Mouse (Mus musculus): ENCODE data around the gene Lypla2. TPM values are rescaled to one million over a fixed set of nuclear protein-coding genes. Genes with fewer than 3 reads are reported as not detected.
"Not testable (repeated sequence)": the region's sequence is repeated elsewhere in the genome, so short reads cannot be mapped to it uniquely, and the experiment has no call there.

Gene Lypla2
- total RNA-seq, 2 experiments from 2014 or later = 80.0 to 86.1 TPM

DNA sequence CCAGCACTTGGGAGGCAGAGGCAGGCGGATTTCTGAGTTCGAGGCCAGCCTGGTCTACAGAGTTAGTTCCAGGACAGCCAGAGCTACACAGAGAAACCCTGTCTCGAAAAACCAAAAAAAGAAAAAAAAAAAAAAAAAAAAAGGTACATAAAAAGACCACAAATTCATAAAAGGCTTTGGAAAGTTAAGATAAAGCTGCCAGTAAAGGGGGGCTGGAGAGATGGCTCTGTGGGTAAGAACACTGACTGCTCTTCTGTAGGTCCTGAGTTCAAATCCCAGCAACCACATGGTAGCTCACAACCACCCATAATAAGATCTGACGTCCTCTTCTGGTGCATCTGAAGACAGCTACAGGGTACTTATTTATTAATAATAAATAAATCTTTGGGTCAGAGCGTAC lies 7.8 kb upstream of the Lypla2 start:
- intact Hi-C loops (cut with DNase I); DNase-seq (ENCODE audit: low spot score in 2 of 2): not testable (repeated sequence)

DNA sequence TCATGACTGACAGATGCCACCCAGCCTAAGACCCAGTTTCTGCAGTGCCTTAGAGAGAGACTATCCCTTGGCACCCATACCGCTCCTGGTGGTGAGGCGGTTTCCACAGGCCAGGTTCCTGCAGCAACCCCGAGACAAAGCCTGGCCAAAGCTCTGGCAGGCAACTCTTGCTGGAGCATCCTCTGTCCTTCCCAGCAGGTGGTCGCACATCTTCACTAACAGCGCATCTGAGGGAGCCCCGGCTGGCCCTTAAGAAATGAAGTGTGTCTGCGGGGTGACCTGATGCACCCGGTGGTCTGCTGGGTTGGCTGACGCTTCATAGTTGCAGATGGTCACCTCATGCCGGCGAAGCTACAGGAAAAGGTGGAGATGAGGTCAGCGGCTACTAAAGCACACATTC lies 3.7 kb upstream of the Lypla2 start:
- DNase-seq (ENCODE audit: low spot score in 2 of 2) = peak in 1 of 2 experiments; percentile 1
- intact Hi-C loops (cut with DNase I) = no loop called here

DNA sequence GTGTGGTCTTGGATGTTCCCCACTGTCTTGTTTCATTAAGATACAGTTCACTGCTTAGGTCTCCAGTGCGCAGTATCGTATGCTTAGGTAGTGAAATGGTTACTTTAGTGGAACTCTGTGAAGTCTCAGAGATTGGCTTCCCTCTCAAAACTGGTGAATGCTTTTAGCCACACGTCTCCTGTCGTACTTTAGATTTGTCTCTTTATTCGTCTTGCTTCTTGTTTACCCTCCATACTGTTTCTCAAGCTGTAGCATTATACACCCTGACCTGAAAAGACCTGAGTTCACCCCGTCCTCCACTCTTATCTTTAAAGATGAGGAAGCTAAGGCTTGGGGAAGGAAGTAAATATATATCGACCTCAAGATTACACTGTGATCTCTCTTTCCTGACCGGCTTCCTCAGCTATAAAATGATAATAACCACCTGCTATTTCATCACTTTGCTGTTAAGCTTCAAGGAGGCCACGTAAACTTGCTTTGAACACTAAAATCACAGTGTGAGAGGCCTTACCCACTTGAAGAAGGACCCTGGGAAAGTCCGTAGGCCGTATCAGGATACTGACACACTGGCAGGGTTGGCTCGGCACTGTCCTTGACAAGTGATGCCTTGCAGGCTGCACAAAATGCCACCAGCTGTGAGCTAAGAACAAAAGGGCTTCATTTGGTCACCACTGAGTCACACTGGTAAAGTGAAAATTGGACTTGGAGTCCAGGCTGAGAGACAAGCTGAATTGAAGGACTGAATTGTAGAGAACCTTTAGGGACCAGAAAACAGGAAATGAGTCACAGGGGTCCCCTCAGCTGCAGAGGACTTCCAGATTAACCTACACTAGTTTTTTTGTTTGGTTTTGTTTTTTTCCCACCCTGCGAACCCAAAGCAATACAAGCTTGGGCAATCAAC lies 735 bp upstream of the Lypla2 start:
- no peak for DNase-seq (ENCODE audit: low spot score in 2 of 2)

DNA sequence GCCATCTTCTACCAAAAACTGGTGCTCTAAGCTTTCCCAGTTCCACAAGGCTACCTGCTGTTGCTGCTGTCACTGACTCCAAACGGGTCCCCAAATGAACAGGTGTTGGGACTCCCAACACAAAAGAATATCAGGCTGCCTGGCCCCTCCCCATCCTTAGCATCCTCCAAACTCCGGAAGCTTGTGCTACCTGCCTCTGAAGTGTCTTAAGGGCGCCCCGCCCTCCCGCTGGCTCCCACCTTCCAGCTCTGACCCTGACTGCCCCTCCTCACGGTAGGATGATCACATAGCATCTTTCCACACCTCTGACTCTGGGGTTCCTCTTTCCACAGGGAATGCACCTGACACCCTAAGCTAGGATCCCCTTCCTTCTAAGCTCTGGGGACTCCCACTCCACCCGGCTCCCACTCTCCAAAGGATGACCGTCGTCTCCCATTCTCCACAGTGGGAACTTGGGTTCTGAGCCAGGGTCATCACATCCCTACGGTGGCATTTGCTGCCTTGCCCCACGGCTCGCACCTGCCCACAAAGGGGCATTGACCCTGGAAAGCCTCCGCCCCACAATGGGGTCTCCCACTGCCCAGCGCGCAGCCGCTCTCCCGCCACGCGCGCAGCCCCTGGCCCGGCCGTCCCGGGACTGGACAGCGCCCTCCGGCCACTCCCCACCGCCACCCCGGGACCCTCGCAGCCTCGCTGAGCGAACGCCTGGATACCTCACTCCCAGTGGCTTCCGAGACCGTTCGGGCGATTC lies 446 bp downstream of the Lypla2 start:
- intact Hi-C loops (cut with DNase I) = no loop called here
- no peak for DNase-seq (ENCODE audit: low spot score in 2 of 2)

More for the DNA sequence above, 735 bp upstream of the Lypla2 start:
- intact Hi-C loops (cut with DNase I) = no loop called here

DNA sequence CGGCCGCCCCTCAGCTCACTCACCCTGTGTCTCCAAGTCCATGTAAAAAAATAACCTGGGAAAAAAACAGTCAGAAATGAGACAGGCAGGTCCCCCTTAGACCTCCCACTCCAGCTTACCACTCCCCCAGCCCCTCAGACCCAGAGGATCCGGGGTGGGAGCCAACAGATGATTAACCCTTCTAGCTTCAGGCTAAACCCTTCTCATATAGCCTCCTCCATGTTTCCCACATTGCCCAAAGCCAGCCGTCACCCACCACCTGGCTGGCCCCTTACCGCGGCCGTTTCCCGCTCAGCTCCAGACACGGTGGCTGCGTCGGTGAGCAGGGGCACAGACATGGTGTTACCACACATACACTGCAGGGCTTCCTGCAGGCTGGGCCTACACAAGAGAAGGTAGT lies 1.8 kb downstream of the Lypla2 start:
- DNase-seq (ENCODE audit: low spot score in 2 of 2) = no peak
- intact Hi-C loops (cut with DNase I) = no loop called here

DNA sequence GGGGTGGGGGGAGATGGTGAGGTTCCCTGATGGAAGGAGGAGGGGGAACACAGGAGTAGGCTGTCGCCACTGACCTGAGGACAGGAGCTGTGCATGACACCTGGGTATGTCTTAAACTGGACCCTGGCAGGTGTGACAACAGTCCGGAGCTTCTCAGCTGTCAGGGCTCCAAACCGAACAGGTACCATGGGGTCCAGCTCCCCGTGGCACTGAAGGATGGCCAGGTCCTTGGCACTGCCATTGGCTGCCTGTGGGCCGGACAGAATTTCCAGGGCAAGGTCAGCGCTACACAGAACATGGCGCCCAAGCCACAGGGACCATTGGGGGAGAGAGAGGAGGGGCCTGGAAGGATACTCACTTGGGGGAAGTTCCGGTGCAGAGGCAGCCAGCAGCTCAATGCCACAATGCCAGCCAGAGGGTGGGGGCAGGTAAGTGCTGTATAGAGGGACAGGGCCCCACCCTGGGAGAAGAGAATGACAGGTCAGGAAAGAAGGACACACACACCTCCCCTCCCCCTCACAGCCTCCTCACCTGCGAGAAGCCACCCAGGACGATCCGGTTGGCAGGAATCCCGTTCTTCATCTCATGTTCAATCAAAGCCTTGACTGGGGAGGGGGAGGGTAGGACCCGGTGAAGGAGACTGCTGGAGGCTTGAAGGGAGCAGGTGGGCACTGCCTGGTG lies 3.2 kb downstream of the Lypla2 start:
- intact Hi-C loops (cut with DNase I) = no loop called here
- DNase-seq (ENCODE audit: low spot score in 2 of 2) = no peak

DNA sequence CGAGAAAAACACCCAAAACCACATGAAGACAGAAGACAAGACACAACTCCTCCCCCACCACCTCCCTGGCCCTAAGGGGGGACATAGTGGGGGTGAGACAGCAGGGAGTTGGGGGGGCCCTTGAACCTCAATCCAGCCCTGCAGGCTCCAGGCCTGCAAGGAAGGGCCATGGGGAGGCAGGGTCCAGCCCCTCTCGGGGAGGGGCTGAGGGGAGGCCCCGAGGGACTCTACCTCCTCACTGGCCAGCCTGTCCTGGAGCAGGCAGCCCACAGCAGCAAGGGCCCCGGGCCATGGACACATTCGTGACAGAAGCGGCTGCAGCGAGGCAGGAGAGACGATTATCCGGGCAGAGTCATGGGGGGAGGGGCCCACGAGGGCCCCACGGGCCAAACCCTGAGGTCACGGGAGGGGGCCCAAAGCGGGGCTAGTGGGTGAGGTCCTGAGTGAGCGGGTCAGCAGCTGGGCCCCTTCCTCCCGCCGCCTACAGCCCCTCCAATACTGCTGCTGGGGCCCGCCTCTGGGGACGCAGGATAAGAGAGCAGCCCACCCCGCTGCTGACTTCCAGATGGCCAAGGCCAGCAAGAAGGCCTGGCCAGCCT lies 4.1 kb downstream of the Lypla2 start:
- intact Hi-C loops (cut with DNase I) = no loop called here
- DNase-seq (ENCODE audit: low spot score in 2 of 2) = no peak

DNA sequence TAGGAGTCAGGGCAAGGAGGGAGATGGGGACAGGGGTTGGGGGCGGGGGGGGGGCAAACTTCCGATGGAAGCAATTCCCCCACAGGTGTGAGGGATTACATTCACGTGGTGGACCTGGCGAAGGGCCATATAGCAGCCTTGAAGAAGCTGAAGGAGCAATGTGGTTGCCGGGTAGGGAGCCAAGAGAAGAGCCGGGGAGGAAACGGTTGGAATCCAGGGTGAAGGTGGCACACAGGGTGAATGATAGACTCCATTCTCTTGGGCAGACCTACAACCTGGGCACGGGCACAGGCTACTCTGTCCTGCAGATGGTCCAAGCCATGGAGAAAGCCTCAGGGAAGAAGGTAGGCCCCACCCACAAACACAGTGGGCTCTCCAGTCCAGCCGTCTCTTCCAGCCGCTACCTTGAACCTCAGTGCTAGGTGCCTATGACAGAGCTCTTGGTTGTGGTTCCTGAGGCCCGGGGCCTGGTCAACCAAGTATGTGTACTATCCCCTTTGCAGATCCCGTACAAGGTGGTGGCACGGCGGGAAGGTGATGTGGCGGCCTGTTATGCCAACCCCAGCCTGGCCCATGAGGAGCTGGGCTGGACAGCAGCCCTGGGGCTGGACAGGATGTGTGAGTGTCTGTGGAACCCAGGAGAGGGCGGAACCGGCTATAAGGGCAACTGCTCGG lies 5.2 kb downstream of the Lypla2 start:
- intact Hi-C loops (cut with DNase I) = no loop called here
- no peak for DNase-seq (ENCODE audit: low spot score in 2 of 2)

DNA sequence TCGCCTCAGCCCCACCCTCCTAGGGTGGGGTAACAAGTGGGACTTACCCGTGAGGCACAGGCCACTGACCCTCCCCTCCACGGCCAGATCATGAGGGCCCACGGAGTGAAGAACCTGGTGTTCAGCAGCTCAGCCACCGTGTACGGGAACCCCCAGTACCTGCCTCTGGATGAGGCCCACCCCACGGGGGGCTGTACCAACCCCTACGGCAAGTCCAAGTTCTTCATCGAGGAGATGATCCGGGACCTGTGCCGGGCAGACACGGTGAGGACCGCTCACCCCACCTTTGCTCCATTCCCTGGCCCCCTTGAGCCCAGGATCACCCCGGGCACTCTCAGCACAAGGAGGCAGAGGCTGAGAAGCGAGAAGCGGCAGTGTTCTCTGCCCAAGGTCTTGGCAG lies 6.1 kb downstream of the Lypla2 start:
- intact Hi-C loops (cut with DNase I) = no loop called here
- no peak for DNase-seq (ENCODE audit: low spot score in 2 of 2)

DNA sequence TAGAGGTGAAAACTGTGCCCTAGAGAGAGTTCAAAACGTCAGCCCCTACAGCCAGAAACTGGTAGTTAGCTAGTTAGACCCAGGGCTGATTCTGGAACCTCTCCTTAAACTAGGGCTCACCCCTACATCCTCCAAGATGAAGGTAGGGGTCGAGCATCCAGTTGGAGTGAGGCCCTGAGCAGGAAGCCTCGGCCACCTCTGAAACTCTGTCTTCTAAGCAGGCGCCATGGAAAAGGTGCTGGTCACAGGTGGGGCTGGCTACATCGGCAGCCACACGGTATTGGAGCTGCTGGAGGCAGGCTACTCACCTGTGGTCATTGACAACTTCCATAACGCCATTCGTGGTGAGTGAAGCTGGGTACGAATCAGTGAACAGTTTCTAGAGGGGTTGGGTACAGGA lies 7.3 kb downstream of the Lypla2 start:
- no peak for DNase-seq (ENCODE audit: low spot score in 2 of 2)
- intact Hi-C loops (cut with DNase I) = no loop called here

DNA sequence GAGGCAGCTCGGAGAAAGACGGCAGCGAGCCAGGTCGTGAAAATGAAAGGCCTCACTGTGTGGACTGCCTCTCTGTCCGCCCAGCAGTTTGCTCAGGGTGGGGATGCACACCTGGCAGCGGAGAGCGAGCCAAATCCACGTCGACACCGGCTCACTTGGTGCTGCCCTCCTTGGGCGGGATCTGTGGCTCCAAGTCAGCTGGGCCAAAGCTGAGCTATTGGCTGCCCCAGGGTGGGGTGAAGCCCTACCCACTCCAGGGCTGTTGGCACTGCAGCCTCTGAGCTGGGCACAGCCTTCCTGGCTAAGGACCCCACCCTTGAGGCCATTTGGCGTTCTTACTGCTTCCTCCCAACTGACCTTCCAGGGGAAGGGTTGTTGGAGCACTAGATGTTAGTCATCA lies 8.0 kb downstream of the Lypla2 start:
- DNase-seq (ENCODE audit: low spot score in 2 of 2) = peak in 1 of 2 experiments; percentile 44
- intact Hi-C loops (cut with DNase I) = no loop called here

DNA sequence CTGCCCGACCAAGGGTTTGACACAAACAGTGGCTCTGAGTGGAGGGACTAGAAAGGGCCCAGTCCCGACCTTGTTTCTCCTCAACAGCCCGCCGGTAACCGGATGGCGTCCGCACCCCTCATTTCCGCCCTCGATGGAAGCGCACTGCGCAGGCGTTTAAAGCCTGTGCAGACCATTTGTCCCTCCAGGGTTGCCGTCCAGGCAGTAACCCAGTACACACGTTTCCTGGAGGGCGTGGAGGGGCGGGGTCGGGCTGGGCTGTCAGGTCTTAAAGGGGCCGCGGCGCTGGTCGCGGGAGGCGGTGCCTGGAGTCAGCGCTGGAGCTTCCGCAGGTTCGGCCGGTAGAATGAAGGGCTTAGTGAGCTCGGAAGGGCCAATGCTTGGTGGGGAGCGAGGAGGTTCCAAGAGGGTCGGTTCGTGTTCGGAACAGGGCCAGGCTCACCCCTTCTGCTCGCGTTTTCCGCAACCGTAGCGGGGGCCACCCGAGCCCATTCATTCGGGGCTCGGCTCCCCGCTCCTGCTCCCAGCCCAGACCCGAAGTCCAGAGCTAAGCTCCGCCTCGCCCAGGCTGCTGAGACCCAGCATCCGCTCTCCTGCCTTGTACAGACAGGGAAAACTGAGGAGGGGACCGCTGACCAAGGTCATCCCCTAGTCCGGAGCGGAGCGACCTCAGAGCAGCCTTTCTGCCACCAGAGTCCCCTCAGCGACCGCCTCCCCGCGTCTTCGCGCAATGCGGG lies 8.8 kb downstream of the Lypla2 start, which contains the start of gene Gale:
Gene Gale (plus strand): TSS at position 271 of the 737 bp plus-strand sequence.
- peak; percentile 95 for DNase-seq (ENCODE audit: low spot score in 2 of 2)
- intact Hi-C loops (cut with DNase I) = no loop called here

DNA sequence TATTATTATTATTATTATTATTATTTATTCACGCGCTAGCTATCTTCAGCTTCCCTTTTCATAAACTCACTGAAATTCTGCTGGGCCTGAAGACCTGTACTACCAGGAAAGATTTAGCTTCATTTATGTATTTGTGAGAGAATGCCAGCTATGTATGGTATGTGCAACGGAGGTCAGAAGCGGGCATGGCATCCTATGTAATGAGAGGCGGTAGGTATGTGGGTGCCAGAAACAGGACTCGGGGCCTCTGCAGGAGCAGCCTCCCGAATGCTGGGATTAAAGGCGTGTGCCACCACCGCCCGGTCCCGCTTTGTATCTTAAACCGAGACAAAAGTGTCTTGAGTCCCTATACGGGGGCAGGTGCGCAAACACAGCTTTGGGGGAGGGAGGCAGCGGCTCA lies 9.5 kb downstream of the Lypla2 start:
- no peak for DNase-seq (ENCODE audit: low spot score in 2 of 2)
- intact Hi-C loops (cut with DNase I) = no loop called here

DNA sequence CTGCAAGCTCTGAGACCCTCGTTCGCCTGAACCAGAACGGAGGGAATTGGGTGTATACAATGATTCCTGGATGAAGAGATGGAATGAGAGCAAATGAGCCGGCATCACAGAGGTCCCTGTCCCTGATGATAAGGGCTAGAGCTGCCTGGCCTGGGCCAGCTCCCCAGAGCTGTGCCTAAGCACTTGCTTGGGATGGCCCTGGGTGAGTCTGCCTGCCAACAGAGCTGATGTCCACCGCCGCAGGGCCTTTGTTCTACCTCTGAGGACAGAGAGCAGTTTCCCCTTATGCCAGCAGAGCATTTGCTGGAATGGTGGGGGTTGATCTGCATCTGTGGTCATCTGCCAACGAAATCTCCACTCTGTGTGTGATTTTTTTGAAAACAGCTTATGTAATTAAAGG lies 10.2 kb downstream of the Lypla2 start:
- DNase-seq (ENCODE audit: low spot score in 2 of 2) = no peak
- intact Hi-C loops (cut with DNase I) = no loop called here

DNA sequence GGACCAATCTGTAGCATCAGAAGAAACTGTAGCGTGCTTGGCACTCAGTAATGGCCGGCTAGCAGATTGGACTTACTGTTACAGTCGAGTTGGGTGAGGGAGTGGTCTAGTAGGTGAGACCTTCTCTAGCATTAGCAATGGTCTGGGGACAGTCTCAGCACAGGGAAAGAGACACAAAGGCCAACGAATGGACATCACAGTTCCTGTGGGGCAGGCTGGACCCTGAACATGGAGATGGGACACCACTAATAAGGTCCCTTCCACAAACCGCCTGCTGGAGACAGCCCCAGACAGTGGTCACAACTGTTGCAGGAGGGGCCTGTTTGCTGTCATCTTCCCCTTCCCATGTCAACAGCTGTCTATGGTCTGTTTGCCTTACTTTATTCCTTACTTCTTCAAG lies 10.7 kb downstream of the Lypla2 start:
- intact Hi-C loops (cut with DNase I) = no loop called here
- DNase-seq (ENCODE audit: low spot score in 2 of 2) = no peak

DNA sequence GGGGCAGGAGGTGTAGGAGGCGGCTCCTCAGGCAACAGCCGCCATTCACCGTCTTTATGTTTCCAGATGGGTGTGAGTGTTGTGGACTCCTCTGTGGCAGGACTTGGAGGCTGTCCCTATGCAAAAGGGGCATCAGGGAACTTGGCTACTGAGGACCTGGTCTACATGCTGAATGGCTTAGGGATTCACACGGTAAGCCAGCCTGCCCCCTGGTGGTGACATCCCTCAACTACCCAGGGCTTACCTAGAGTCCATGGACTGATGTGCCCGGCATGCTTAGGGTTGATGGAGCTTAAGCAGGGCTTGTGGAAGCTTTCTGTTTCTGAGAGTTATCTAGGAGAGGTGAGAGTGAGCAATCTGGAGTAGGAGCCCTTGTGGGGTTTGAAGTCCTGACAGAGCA lies 11.7 kb downstream of the Lypla2 start:
- intact Hi-C loops (cut with DNase I) = no loop called here
- DNase-seq (ENCODE audit: low spot score in 2 of 2) = peak; percentile 72 to 75

DNA sequence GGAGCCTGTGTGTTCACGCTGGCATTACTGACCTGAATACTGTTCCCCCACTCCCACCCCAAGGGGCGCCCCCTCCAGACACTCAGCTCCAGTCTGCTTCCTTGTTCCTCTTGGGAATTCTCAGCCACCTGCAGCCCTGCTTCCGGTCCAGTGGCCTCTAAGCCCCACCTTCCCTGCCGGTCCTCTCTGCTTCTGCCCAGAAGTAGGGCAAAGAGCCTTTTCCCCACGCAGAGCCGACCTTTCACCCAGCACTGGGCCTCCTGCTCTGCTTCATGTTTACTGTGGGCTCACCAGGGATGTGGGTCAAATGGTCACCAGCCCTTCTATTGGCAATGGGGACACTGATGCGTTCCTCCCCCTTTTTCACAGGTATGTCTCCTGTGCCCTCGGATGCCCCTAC lies 14.1 kb downstream of the Lypla2 start:
- intact Hi-C loops (cut with DNase I) = no loop called here
- DNase-seq (ENCODE audit: low spot score in 2 of 2) = no peak

DNA sequence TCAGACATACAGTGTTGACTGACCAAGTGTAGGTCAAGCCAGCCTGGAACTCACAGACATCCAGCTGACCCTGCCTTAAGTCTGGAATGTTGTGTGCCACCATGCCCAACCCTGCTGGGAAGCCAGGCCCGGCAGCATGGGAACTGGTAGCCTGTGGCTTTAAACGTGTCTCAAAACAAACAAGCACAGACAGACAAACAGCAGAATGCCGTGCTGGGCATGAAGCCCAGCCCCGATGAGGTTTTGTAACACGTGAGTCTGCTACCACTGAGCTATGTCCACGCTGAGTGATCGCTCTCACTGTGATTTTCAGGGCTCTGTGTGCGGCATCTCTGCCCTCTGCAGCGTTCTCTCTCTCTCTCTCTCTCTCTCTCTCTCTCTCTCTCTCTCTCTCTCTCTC lies 16.5 kb downstream of the Lypla2 start:
- DNase-seq (ENCODE audit: low spot score in 2 of 2) = no peak
- intact Hi-C loops (cut with DNase I) = no loop called here

DNA sequence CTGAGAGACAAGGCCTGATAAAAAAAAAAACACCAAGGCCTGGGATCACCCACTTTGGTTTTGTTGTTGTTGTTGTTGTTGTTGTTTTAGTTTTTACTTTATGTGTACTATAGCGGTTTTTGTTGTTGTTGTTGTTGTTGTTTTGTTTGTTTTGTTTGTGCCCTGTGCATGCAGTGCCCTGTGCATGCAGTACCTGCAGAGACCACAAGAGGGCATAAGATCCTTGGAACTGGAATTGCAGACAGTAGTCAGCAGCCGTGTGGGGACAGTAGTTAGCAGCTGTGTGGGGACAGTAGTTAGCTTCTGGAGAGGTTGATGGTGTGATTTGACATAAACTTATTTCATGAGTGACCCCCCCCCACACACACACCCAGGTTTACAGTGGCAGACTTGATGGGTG lies 18.2 kb downstream of the Lypla2 start:
- intact Hi-C loops (cut with DNase I) = no loop called here
- peak in 1 of 2 experiments; percentile 53 for DNase-seq (ENCODE audit: low spot score in 2 of 2)

All from left cerebral cortex, postnatal 36 days (tissue).